Mouse (Mus musculus) embryonic facial prominence, embryonic 13.5 days (tissue): ENCODE measurements around the gene Olfr902. TPM values are rescaled to one million over a fixed set of nuclear protein-coding genes. Genes with fewer than 3 reads are reported as not detected.

Source experiments
- polyA plus RNA-seq: library from polyadenylated mRNA; unstranded; fragments of >200 nt; fragmentation: Nextera tagmentation; extraction: Ambion mirVana; gene quantifications from 2 replicates; pipeline ENCODE4 v1.2.1, GENCODE M21; 2015

Gene Olfr902
- polyA plus RNA-seq, 1 experiment from 2014 or later = not detected

Other genes with a start within 250 kb of the Olfr902 start
- 0.14 TPM in 1 of 2 replicates, not detected in the other for gene Olfr893, start 239.3 kb upstream of the Olfr902 start, polyA plus RNA-seq
- not detected in 2 replicates for gene Olfr894, start 229.6 kb upstream of the Olfr902 start, polyA plus RNA-seq
- not detected in 2 replicates for gene Olfr143, start 194.9 kb upstream of the Olfr902 start, polyA plus RNA-seq
- not detected in 2 replicates for gene Olfr895, start 179.8 kb upstream of the Olfr902 start, polyA plus RNA-seq
- not detected in 2 replicates for gene Olfr896-ps1, start 156.5 kb upstream of the Olfr902 start, polyA plus RNA-seq
- gene Olfr25, start 118.6 kb upstream of the Olfr902 start, polyA plus RNA-seq = not detected in 2 replicates
- gene Olfr898, start 99.2 kb upstream of the Olfr902 start, polyA plus RNA-seq = not detected in 2 replicates
- not detected in 2 replicates for gene Olfr250, start 80.8 kb upstream of the Olfr902 start, polyA plus RNA-seq
- gene Olfr251, start 70.6 kb upstream of the Olfr902 start, polyA plus RNA-seq = not detected in 2 replicates
- gene Olfr147, start 46.0 kb upstream of the Olfr902 start, polyA plus RNA-seq = not detected in 2 replicates
- not detected in 2 replicates for gene Olfr901, start 18.2 kb upstream of the Olfr902 start, polyA plus RNA-seq
- gene Olfr904, start 15.5 kb downstream of the Olfr902 start, polyA plus RNA-seq = not detected in 2 replicates
- gene Olfr905, start 23.5 kb downstream of the Olfr902 start, polyA plus RNA-seq = not detected in 2 replicates
- not detected in 2 replicates for gene Olfr906, start 39.4 kb downstream of the Olfr902 start, polyA plus RNA-seq
- gene Olfr907, start 48.1 kb downstream of the Olfr902 start, polyA plus RNA-seq = not detected in 2 replicates
- not detected in 2 replicates for gene Olfr911-ps1, start 73.9 kb downstream of the Olfr902 start, polyA plus RNA-seq
- not detected in 2 replicates for gene Olfr910, start 90.2 kb downstream of the Olfr902 start, polyA plus RNA-seq
- gene Olfr912, start 132.5 kb downstream of the Olfr902 start, polyA plus RNA-seq = not detected in 2 replicates
- gene Olfr913, start 145.1 kb downstream of the Olfr902 start, polyA plus RNA-seq = not detected in 2 replicates
- not detected in 2 replicates for gene Olfr914, start 157.4 kb downstream of the Olfr902 start, polyA plus RNA-seq
- gene Olfr916, start 212.2 kb downstream of the Olfr902 start, polyA plus RNA-seq = not detected in 2 replicates
- gene Olfr917, start 218.2 kb downstream of the Olfr902 start, polyA plus RNA-seq = not detected in 2 replicates
- not detected in 2 replicates for gene Olfr918, start 226.9 kb downstream of the Olfr902 start, polyA plus RNA-seq